In the genomic region with DNA sequence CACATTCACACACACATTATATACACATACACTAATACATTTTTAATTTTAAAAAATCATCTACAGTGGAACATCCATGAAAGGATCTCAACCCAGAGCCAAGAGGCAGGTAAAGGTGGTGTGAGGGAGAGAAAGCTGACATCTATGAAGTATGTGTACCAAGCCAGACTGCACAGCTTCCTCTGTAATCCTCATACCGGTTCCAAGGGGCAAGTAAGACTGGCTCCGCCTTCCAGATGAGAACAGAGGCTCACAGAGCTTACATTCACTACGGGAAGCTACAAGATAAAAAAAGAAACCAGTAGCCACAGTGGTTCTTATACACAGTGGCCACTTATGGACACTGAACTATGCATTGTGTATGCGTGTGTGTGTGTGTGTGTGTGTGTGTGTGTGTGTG, we compare ENCODE assay signal across 21 mouse cellular contexts. TPM values are rescaled to one million over a fixed set of nuclear protein-coding genes. Genes with fewer than 3 reads are reported as not detected.
"Had no signal": no experiment of that assay in that cellular context is flagged by ENCODE, and none has a peak within 500 bp of the region (broad histone marks: within the 10 kb centered on the region; RNA-seq: fewer than 3 reads in every experiment).

No protein-coding gene starts in this region.

- H3K4me3 ChIP-seq: kidney, embryonic 15.5 days; left cerebral cortex, adult 2 months; limb, embryonic 12.5 days; limb, embryonic 15.5 days; lung, embryonic 15.5 days; midbrain, embryonic 12.5 days; midbrain, embryonic 15.5 days; myocyte; neural tube, embryonic 13.5 days had no signal

- H3K36me3 ChIP-seq: kidney, embryonic 15.5 days; limb, embryonic 12.5 days; limb, embryonic 15.5 days; lung, embryonic 15.5 days; midbrain, embryonic 12.5 days; midbrain, embryonic 15.5 days; neural tube, embryonic 13.5 days had no signal

- DNase-seq: kidney, postnatal 10 days; layer of hippocampus, postnatal 36 days; left cerebral cortex, postnatal 4 days; liver, postnatal 0 days; lung, postnatal 10 days; lung, postnatal 4 days; thymus, postnatal 36 days had no signal

- ATAC-seq: liver, postnatal 0 days; midbrain, embryonic 15.5 days had no signal

- H3K27me3 ChIP-seq: limb, embryonic 15.5 days; lung, embryonic 15.5 days had no signal

- H3K4me1 ChIP-seq: limb, embryonic 12.5 days had no signal

- H3K9ac ChIP-seq: kidney, embryonic 15.5 days; limb, embryonic 12.5 days; limb, embryonic 15.5 days; liver, embryonic 14.5 days; liver, postnatal 0 days; lung, embryonic 15.5 days; midbrain, embryonic 12.5 days; midbrain, embryonic 15.5 days; neural tube, embryonic 13.5 days had no signal

- H3K9me3 ChIP-seq: kidney, embryonic 15.5 days; limb, embryonic 12.5 days; limb, embryonic 15.5 days; lung, embryonic 15.5 days; midbrain, embryonic 12.5 days; midbrain, embryonic 15.5 days; neural tube, embryonic 13.5 days had no signal

- H3K4me2 ChIP-seq: kidney, embryonic 15.5 days; limb, embryonic 12.5 days; limb, embryonic 15.5 days; liver, embryonic 11.5 days; lung, embryonic 15.5 days; midbrain, embryonic 12.5 days; midbrain, embryonic 15.5 days; neural tube, embryonic 13.5 days had no signal

- H3K27ac ChIP-seq: kidney, embryonic 15.5 days; left cerebral cortex, adult 2 months; limb, embryonic 12.5 days; limb, embryonic 15.5 days; liver, embryonic 14.5 days; lung, embryonic 15.5 days; midbrain, embryonic 12.5 days; midbrain, embryonic 15.5 days; neural tube, embryonic 13.5 days had no signal

RNA-seq across cellular contexts. Expression of a gene that starts 2.5 kb away (rescaled TPM):
- total RNA-seq: megakaryocyte progenitor cell, adult 5-6 weeks; megakaryocyte-erythroid progenitor cell, adult 5-6 weeks; monocyte, adult 5-6 weeks had no signal
- polyA plus RNA-seq: liver, postnatal 0 days had no signal
